Mouse (Mus musculus) megakaryocyte-erythroid progenitor cell, adult 5-6 weeks (primary cell): ENCODE results near the gene Gm20890. TPM values are rescaled to one million over a fixed set of nuclear protein-coding genes. Genes with fewer than 3 reads are reported as not detected.
"Not testable (repeated sequence)": the region's sequence is repeated elsewhere in the genome, so short reads cannot be mapped to it uniquely, and the experiment has no call there.

Experiments
- ATAC-seq: replicated peaks from 2 replicates; pipeline ENCODE4 v1.8.0; 2016; ENCODE audit warnings: mild to moderate bottlenecking, inconsistent platforms; ENCODE audit not compliant: severe bottlenecking, poor library complexity, low FRiP score, low TSS enrichment
- total RNA-seq, 2 experiments: library from RNA; stranded (forward) in 1 of 2; stranded (reverse) in 1 of 2; fragments of 200-1000, 215-1000 nt in 1 of 2; fragments of >200 nt in 1 of 2; fragmentation: Nextera tagmentation in 1 of 2; gene quantifications; 2 replicates each; pipeline ENCODE4 v1.2.3; 2014 to 2017

The Gm20890 gene
- total RNA-seq (2014; fragmentation: Nextera tagmentation) (not detected in 2 replicates), total RNA-seq (2017) (not detected in 2 replicates)

DNA sequence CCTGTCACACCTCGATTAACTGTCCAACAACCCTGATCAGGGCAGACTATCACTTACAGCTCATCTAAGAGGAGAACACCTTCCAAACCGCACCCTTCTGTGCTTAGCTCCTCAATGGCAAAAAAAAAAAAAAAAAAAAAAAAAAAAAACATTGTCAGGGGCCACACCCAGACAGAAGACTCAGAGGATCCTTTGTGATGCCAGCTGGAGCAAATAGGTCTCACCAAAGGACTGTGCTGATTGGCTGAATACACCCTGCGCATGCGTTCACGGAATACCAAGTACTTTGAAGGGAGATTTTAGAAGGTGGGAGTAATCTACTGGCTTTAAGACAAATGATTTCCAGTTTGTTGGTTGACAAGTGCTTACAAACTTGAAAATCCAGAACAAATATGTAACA, at the start of gene Gm20890:
TSS of gene Gm20890 (minus strand) at position 101 of the 400 bp plus-strand sequence.
- not testable (repeated sequence) for ATAC-seq
